Mouse (Mus musculus): ENCODE data around the gene Tesk2.

DNA sequence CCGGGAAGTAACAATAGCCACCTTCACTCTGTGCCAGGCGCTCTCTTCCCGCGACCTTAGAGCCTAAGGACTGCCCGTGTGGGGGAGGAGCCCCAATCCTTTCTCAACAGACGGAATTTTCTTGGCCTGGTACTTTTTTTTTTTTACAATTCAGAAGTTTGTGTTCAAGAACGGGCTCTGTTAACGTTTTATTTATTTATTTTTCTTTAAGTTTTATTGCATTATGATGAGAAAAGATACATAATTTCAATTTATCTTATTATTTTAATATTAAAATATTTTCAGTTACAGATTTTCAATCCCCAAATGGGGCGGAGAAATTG, 100.9 kb downstream of the Tesk2 start, which contains the start of gene Hpdl:
- TF ChIP-seq POLR2A (IDR thresholded peaks at IDR 0.05; ENCODE audit: borderline replicate concordance, extremely low read depth, low read depth, low read length) (no peak), CTCF (IDR thresholded peaks at IDR 0.05; ENCODE audit: insufficient read depth, low read length) (no peak)

Measured in lung, adult 2 months (tissue).